Mouse (Mus musculus) hindbrain, embryonic 10.5 days (tissue): ENCODE measurements around the gene Lamc2. TPM values are rescaled to one million over a fixed set of nuclear protein-coding genes. Genes with fewer than 3 reads are reported as not detected.

ENCODE experiments used
- DNase-seq: peaks from one replicate; pipeline ENCODE4 v3.0.0-alpha.2; 2017; ENCODE audit warnings: low spot score
- H3K27ac ChIP-seq: fragments of 300-500 bp; sonication (generic); 2 replicates; pipeline ENCODE4 v1.5.1; 2016; ENCODE audit warnings: mild to moderate bottlenecking, moderate library complexity
- H3K27me3 ChIP-seq: fragments of 300-500 bp; sonication (generic); 2 replicates; pipeline ENCODE4 v1.6.1; 2016; ENCODE audit warnings: mild to moderate bottlenecking; ENCODE audit not compliant: poor library complexity, insufficient read depth, severe bottlenecking
- H3K36me3 ChIP-seq: fragments of 300-500 bp; sonication (generic); 2 replicates; pipeline ENCODE4 v1.6.1; 2016; ENCODE audit warnings: mild to moderate bottlenecking, moderate library complexity
- H3K4me1 ChIP-seq: fragments of 300-500 bp; sonication (generic); replicated peaks from 2 replicates; pipeline ENCODE4 v1.6.1; 2016; ENCODE audit warnings: mild to moderate bottlenecking
- H3K4me3 ChIP-seq: fragments of 300-500 bp; sonication (generic); 2 replicates; pipeline ENCODE4 v1.5.1; 2016; ENCODE audit warnings: mild to moderate bottlenecking, moderate library complexity
- H3K9me3 ChIP-seq: fragments of 300-500 bp; sonication (generic); 2 replicates; pipeline ENCODE4 v1.6.1; 2016; ENCODE audit warnings: mild to moderate bottlenecking, moderate library complexity
- WGBS: fragments of 180-500 bp; shearing (Covaris S2); methylation state at CpG from one replicate; pipeline ENCODE4 v1.1.7; 2016; 5-methylcytosine and 5-hydroxymethylcytosine counted together
- polyA plus RNA-seq: library from polyadenylated mRNA; unstranded; fragments of >200 nt; fragmentation: Nextera tagmentation; extraction: Ambion mirVana; gene quantifications from 2 replicates; pipeline ENCODE4 v1.2.1, GENCODE M21; 2016

Gene Lamc2
- polyA plus RNA-seq, 1 experiment from 2014 or later = 2.3 TPM

GRCm38 (mm10) chr1:153168293-153168692, 18.0 kb downstream of the Lamc2 start:
- 82% methylated on average over 5 of the region's 5 CpGs for WGBS
- Histone ChIP-seq H3K4me3 (no peak overlapping the region), H3K4me1 (peaks cover 20% of the 10 kb centered on the region), H3K36me3 (no peaks in the 10 kb centered on the region), H3K9me3 (no peaks in the 10 kb centered on the region), H3K27me3 (no peaks in the 10 kb centered on the region), H3K27ac (no peak overlapping the region)
- no peak for DNase-seq

GRCm38 (mm10) chr1:153163831-153164230, 22.4 kb downstream of the Lamc2 start:
- no peak for DNase-seq
- Histone ChIP-seq H3K9me3 (no peaks in the 10 kb centered on the region), H3K27me3 (no peaks in the 10 kb centered on the region), H3K27ac (no peak overlapping the region), H3K4me1 (0 out of 2 replicates have a peak, but pooled peaks cover 4% of the 10 kb centered on the region), H3K4me3 (no peak overlapping the region), H3K36me3 (no peaks in the 10 kb centered on the region)
- WGBS = 76% methylated on average over 3 of the region's 3 CpGs

- Histone ChIP-seq H3K4me3 (no peak overlapping the region), H3K27me3 (no peaks in the 10 kb centered on the region), H3K27ac (no peak overlapping the region), H3K4me1 (0 out of 2 replicates have a peak, but pooled peaks cover 3% of the 10 kb centered on the region), H3K36me3 (no peaks in the 10 kb centered on the region), H3K9me3 (no peaks in the 10 kb centered on the region)
- 94% methylated on average over 4 of the region's 4 CpGs for WGBS
- no peak for DNase-seq
These were observed 27.1 kb downstream of the Lamc2 start for GRCm38 (mm10) chr1:153159137-153159536.

GRCm38 (mm10) chr1:153157021-153157623, 29.1 kb downstream of the Lamc2 start:
- Histone ChIP-seq H3K4me3 (no peak overlapping the region), H3K4me1 (0 out of 2 replicates have a peak, but pooled peaks cover 5% of the 10 kb centered on the region), H3K9me3 (no peaks in the 10 kb centered on the region), H3K27ac (no peak overlapping the region), H3K36me3 (no peaks in the 10 kb centered on the region), H3K27me3 (no peaks in the 10 kb centered on the region)
- DNase-seq = no peak
- WGBS = 87% methylated on average over 5 of the region's 5 CpGs

- no peak overlapping the region for H3K4me3 ChIP-seq
- no peaks in the 10 kb centered on the region for H3K36me3 ChIP-seq
- no peaks in the 10 kb centered on the region for H3K27me3 ChIP-seq
- 0 out of 2 replicates have a peak, but pooled peaks cover 13% of the 10 kb centered on the region for H3K4me1 ChIP-seq
- H3K9me3 ChIP-seq = no peaks in the 10 kb centered on the region
- no peak overlapping the region for H3K27ac ChIP-seq
- WGBS = 86% methylated on average over 8 of the region's 8 CpGs
- no peak for DNase-seq
These were observed 30.9 kb downstream of the Lamc2 start for GRCm38 (mm10) chr1:153155364-153155763.

- no peaks in the 10 kb centered on the region for H3K36me3 ChIP-seq
- H3K27me3 ChIP-seq = no peaks in the 10 kb centered on the region
- no peak overlapping the region for H3K4me3 ChIP-seq
- H3K27ac ChIP-seq = peak overlapping the region; percentile 35; the same call in 1 of the 2 replicates
- no peaks in the 10 kb centered on the region for H3K9me3 ChIP-seq
- 83% methylated on average over 10 of the region's 10 CpGs for WGBS
- H3K4me1 ChIP-seq = 0 out of 2 replicates have a peak, but pooled peaks cover 14% of the 10 kb centered on the region
- DNase-seq = no peak
These were observed 32.6 kb downstream of the Lamc2 start for GRCm38 (mm10) chr1:153153619-153154137.

- no peaks in the 10 kb centered on the region for H3K27me3 ChIP-seq
- WGBS = 88% methylated on average over 7 of the region's 7 CpGs
- no peak for DNase-seq
- no peaks in the 10 kb centered on the region for H3K9me3 ChIP-seq
- H3K27ac ChIP-seq = no peak overlapping the region
- no peaks in the 10 kb centered on the region for H3K36me3 ChIP-seq
- H3K4me3 ChIP-seq = no peak overlapping the region
- H3K4me1 ChIP-seq = 0 out of 2 replicates have a peak, but pooled peaks cover 14% of the 10 kb centered on the region
These were observed 33.7 kb downstream of the Lamc2 start for GRCm38 (mm10) chr1:153152594-153152993.

GRCm38 (mm10) chr1:153145791-153146190, 40.5 kb downstream of the Lamc2 start:
- no peak overlapping the region for H3K4me3 ChIP-seq
- DNase-seq = no peak
- H3K27ac ChIP-seq = 0 out of 2 replicates have a peak overlapping the region, but pooled peaks have one; percentile 5
- 84% methylated on average over 5 of the region's 5 CpGs for WGBS
- peaks cover 22% of the 10 kb centered on the region for H3K4me1 ChIP-seq
- no peaks in the 10 kb centered on the region for H3K9me3 ChIP-seq
- no peaks in the 10 kb centered on the region for H3K27me3 ChIP-seq
- H3K36me3 ChIP-seq = no peaks in the 10 kb centered on the region

- Histone ChIP-seq H3K36me3 (no peaks in the 10 kb centered on the region), H3K27me3 (no peaks in the 10 kb centered on the region), H3K27ac (no peak overlapping the region), H3K9me3 (no peaks in the 10 kb centered on the region), H3K4me1 (peaks cover 20% of the 10 kb centered on the region), H3K4me3 (no peak overlapping the region)
- whole genome bisulfite sequencing = 83% methylated on average over 11 of the region's 11 CpGs
- no peak for DNase-seq
These were observed 42.2 kb downstream of the Lamc2 start for GRCm38 (mm10) chr1:153144021-153144420.

GRCm38 (mm10) chr1:153140747-153141228, 45.5 kb downstream of the Lamc2 start:
- H3K4me3 ChIP-seq = no peak overlapping the region
- H3K36me3 ChIP-seq = no peaks in the 10 kb centered on the region
- H3K9me3 ChIP-seq = no peaks in the 10 kb centered on the region
- H3K4me1 ChIP-seq = peaks cover 25% of the 10 kb centered on the region
- no peaks in the 10 kb centered on the region for H3K27me3 ChIP-seq
- WGBS = 45% methylated on average over 8 of the region's 8 CpGs
- DNase-seq = no peak
- no peak overlapping the region; the same call in 1 of the 2 replicates for H3K27ac ChIP-seq

- H3K36me3 ChIP-seq = no peaks in the 10 kb centered on the region
- H3K4me1 ChIP-seq = peaks cover 25% of the 10 kb centered on the region
- no peak overlapping the region; the same call in 1 of the 2 replicates for H3K27ac ChIP-seq
- WGBS = 85% methylated on average over 11 of the region's 11 CpGs
- H3K27me3 ChIP-seq = no peaks in the 10 kb centered on the region
- no peak for DNase-seq
- no peaks in the 10 kb centered on the region for H3K9me3 ChIP-seq
- H3K4me3 ChIP-seq = no peak overlapping the region
These were observed 46.0 kb downstream of the Lamc2 start for GRCm38 (mm10) chr1:153140265-153140664.

- peaks cover 31% of the 10 kb centered on the region for H3K4me1 ChIP-seq
- no peak for DNase-seq
- H3K9me3 ChIP-seq = no peaks in the 10 kb centered on the region
- H3K27me3 ChIP-seq = no peaks in the 10 kb centered on the region
- no peak overlapping the region for H3K4me3 ChIP-seq
- H3K36me3 ChIP-seq = no peaks in the 10 kb centered on the region
- 84% methylated on average over 7 of the region's 7 CpGs for WGBS
- H3K27ac ChIP-seq = no peak overlapping the region
These were observed 46.6 kb downstream of the Lamc2 start for GRCm38 (mm10) chr1:153139635-153140034.

- Histone ChIP-seq H3K4me1 (peaks cover 33% of the 10 kb centered on the region), H3K4me3 (no peak overlapping the region), H3K9me3 (no peaks in the 10 kb centered on the region), H3K36me3 (no peaks in the 10 kb centered on the region), H3K27ac (no peak overlapping the region), H3K27me3 (no peaks in the 10 kb centered on the region)
- 75% methylated on average over 5 of the region's 5 CpGs for WGBS
- no peak for DNase-seq
These were observed 47.8 kb downstream of the Lamc2 start for GRCm38 (mm10) chr1:153138486-153138885.
